Mouse (Mus musculus): ENCODE measurements around the gene Nnat.
"Not testable (repeated sequence)": the region's sequence is repeated elsewhere in the genome, so short reads cannot be mapped to it uniquely, and the experiment has no call there.

The Nnat gene

DNA sequence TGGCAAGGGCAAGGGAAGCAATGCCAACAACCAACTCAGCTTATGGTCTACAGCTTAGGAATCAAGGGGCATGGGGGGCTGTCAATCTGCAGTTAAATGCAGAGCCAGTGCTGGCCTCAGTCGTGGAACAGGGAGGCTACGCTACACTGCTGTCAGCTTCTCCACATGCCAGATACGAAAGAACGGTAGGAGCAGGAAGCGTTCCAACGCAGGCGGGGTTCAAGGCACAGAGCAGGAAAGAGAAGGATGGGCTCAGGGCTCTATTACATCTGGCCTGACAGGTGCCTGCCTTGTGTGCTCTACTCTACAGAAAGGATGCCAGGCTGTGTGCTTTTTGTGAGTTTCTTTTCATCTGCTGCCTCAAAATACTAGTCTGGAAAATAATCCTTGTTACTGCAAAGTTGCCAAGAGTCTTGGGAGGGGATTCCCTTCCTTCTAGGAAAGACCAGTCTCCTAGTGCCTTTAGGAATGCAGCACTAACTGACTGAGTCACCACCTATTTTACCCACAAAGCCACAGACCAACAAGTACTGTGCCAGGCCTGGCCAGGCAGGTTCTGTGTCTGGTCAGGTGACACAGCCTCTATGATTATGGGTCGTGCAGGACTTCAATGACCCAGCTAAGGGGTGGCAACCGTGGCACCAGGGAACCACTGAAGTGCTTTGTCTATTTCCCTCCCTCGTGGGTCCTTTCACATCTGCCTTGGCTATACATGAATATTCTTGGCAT lies 7.6 kb upstream of the Nnat start:
- no peak for DNase-seq (ENCODE audit: low read depth, low spot score)

DNA sequence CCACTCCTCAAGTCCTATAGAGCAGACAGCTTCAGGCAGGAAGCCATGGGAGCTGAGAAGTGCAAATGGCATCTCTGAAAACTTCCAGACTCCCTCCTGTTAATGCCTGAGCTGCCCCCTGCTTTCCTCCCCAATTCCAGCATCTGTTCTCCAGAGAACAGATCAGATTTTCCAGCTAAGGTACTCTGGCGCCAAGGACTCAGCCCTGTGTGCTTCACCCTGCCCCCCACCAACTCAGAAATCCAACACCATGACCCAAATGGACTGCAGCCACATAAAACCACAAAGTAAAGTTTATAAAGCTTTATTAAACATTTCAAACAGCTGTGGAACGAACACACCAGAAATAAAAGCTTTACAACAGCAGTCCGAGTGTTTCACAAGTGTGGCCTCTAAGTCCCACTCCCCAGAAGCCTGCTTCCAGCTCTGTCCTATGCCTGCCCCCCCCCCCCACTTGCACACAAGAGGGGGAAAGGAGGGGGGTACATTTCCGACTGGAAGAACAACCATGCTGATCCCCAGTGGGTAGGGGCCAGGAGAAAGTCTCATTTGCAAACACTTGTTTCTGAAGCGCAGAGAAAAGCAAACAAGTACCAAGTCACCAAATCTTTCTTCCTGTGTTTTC lies 3.7 kb upstream of the Nnat start:
- no peak for DNase-seq (ENCODE audit: low read depth, low spot score)

DNA sequence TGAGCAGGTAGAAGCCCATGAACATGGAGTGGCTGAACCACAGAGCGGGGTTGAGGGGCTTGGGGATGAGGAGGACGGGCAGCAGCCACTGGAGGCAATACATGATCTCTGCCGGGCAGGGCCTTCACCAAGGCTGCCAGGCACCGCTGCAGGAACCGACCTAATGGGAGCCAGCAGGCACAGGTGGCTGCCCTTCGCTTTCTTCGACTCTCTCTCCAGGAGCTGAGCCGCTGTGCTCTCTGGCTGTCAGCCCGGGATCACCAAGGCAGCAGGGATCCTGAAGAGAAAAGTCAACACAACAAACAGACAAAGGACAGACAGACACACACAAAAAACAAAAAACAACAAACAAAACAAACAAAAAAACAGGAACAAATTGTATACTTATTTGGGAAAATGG lies 1.8 kb upstream of the Nnat start:
- no peak for DNase-seq (ENCODE audit: low read depth, low spot score)

DNA sequence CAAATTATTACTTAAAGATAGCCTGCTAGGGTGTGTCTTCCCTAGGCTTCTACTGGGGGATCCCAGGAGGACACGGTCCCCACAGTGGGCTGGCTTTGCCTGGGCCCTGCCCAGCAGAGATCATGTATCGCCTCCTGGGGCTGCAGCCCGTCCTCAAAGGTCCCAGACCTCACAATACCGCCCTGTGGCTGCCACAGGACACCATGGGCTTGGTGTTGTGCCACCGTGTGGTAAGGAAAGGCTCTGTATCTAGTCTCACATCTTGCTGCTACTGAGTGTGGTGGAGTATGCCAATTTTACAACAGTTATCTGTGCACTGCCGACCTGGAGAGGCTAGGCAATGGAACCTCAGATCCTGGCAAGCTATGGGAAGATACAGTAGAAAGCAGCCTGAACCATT lies 1.4 kb upstream of the Nnat start:
- no peak for DNase-seq (ENCODE audit: low read depth, low spot score)

- DNase-seq (ENCODE audit: low read depth, low spot score): no peak
Observed at GRCm38 (mm10) chr2:157559440-157559839, 438 bp upstream of the Nnat start.

- no peak for DNase-seq (ENCODE audit: low read depth, low spot score)
Observed at GRCm38 (mm10) chr2:157560302-157560701, 424 bp downstream of the Nnat start.

DNA sequence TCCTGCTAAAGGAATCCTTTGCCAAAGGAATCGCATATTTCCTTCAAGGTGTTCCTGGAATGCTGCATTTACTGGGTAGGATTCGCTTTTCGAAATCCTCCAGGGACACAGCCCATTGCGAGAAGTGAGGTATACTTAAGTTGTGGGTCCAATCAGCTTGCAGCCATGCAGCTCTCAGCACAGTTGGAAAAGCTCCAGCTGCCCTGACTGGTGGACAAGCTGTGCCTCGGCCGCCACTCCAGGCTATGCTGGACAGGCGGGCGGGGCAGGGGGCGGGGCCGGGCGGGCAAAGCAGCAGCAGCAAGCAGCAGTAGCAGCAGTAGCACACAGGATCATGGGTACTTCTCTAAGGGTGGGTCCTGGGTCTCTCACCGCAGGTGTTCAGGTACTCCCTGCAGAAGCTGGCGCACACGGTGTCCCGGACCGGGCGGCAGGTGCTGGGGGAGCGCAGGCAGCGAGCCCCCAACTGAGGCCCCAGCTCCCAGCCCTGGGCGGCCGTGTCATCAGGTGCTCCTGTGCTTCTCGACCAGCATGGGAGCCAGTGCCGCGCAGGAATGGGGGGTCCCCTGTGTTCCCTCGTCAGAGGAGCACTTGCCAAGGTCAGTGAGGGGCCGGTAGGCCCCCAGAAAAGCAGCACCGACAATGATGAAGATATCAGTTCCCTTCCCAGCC lies 1.4 kb downstream of the Nnat start:
- DNase-seq (ENCODE audit: low read depth, low spot score): peak; percentile 41

GRCm38 (mm10) chr2:157563031-157563430 lies 3.2 kb downstream of the Nnat start:
- DNase-seq (ENCODE audit: low read depth, low spot score): no peak

GRCm38 (mm10) chr2:157564723-157565122 lies 4.8 kb downstream of the Nnat start:
- DNase-seq (ENCODE audit: low read depth, low spot score): no peak

GRCm38 (mm10) chr2:157565446-157565845 lies 5.6 kb downstream of the Nnat start:
- DNase-seq (ENCODE audit: low read depth, low spot score): no peak

DNA sequence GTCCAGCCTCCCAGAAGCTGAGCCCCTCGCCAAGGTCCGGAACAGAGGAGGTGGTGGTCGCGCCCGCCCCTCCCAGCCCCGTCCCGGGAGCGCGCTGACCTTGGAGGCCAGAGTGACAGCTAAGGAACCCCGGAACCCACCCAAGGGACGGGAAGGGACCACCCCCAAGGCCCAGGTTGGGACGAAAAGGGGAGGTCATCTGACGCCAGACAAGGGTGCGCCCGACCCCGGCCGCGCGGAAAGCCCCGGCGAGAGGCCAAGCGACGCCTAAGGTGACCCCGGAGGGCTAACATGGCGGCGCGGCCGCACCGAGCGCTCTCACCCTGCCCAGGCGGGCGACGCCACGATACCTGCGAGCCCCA lies 6.0 kb downstream of the Nnat start:
- no peak for DNase-seq (ENCODE audit: low read depth, low spot score)

DNA sequence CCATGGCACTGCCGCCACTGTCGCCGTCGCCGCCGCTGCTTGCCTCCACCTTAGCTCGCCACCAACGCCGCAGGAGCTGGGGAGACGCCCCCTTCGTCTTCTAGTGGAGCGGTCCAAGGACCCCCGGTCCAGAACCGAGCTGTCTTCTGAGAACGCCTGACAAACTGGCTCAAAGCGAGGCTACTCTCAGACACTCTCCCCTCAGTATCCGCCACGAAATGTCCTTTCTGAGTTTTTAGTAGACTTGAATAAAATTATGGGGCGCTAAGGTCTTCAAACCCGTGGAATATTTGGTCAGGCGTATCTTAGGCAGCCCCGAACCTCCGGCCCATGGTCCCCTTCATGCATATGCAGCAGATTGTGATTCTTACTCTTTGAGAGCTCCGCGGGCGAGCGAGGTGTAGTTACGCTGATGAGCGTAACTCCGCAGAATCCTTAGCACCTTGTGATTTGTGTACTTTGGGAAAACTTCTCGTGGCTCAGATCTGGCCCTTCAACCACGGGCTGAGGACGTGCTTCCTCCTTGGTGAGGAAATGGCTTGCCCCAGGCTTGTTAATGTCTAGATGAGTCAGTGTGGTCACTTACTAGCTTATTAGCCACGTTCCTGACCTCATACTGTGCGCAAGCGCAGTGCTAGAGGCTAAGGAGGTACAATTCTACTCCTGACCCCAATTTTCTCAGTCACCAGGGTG lies 6.5 kb downstream of the Nnat start:
- peak; percentile 87 for DNase-seq (ENCODE audit: low read depth, low spot score)

DNA sequence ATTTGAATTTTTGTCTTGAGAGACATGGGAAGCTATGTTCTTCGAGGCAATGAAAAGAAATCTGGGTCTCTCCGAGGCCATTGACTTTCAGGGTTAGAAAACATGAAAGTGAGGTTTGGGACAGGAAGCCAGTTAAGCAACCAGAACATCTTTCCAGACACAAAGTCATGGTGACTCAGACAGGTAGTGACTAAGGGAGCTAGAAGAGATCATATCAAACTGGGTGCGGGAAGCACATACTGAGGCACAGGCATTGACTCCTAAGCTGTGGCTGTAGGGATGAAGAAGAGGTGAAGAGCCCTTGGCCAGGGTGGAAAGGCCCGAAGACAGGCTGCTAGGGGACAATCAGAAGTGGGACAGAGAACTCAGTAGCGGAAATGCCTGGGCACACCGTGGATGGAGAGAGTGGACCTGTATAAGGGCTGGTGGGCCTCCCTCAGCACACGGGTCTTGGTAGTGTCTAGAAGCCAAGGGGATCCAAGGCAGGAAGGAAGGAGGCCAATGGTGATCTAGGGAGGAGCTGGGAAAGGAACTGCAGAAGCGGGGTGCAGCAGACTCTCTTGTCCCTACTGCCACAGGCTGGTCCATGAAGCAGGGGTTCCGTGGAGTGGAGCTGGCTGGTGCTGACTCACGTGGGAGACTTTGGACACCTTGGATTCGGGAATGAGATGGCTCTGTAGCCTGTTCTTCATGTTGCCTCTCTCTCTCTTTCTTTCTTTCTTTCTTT lies 7.5 kb downstream of the Nnat start:
- DNase-seq (ENCODE audit: low read depth, low spot score): no peak

DNA sequence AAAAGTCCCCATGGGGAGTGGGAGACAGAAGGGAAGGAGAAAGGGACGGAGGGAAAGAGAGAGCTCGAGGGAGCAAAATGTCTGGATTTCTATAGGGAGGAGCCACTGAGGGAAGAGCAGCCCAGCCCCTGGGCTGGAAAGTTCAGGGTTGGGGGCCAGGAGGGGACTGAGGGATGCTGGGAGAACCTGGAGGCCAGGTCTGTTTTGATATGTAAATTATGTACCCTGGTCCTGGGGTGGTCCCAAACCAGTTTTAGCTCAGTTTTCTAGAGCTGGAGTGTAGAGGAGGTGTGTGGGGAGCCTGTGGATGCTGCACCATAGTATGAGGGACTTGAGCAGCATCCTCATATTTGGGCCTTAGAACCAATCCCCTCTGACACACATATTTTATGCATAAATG lies 9.0 kb downstream of the Nnat start:
- no peak for DNase-seq (ENCODE audit: low read depth, low spot score)

DNA sequence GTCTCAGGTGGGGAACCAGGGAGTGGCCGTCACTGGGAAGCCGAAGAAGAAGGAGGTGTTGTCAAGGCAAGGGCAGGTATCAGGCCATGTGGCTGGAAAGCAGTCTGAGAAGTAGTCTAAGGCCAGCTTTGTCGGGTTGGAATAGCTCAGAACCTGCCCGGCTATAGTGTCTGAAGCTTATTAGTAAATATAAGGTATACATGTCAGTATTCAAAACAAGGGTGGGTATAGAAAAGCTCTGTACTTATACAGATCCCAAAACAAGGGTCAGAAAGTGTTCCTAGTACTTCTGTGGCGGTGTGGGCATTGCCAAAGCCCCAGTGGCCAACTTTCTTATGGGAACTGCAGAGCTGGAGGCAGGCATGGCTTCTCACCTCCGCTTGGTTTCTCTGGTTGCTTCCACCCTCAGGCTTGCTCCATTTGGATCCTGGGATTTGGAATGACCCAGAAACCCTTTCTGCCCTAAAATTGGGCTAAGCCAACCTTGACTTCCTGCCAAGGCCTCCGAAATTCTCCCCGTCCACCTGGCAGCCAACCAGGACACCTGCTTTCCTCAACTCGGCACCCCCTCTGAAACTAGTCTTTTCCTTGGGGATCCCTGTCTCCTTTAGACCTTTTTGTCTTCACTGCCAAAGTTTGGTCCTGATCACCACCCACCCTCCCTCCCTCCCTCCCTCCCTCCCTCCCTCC lies 10.1 kb downstream of the Nnat start:
- DNase-seq (ENCODE audit: low read depth, low spot score): no peak

DNA sequence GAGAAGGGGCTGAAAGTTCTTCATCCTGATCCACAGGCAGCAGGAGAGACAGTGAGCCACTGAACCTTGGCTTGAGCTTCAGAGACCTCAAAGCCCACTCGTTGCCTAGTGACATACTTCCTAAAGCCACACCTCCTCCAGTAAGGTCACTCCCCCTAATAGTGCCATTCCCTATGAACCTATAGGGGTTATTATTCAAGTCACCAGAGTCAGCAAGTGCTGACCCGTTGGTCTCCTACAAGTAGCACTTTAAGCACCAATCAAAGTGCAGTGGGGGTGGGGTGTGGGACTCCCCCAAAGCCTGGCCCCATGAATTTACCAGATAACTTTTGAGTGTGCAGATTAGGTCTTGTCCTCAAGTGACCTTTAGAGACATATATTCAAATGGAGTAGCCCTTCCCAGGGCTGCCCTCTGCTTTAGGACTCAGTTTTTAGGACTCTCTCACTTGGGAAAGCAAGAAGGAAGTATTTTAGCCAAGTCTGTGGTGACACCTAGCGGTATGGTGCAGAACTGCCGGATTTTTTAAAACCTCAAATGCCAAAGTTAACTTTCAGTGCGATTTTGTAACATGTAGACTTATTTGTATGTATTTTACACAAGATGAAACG lies 11.4 kb downstream of the Nnat start, which contains the start of gene Blcap:
Gene Blcap (minus strand): TSS at position 51 of the 609 bp plus-strand sequence.
- DNase-seq (ENCODE audit: low read depth, low spot score): peak; percentile 40

DNA sequence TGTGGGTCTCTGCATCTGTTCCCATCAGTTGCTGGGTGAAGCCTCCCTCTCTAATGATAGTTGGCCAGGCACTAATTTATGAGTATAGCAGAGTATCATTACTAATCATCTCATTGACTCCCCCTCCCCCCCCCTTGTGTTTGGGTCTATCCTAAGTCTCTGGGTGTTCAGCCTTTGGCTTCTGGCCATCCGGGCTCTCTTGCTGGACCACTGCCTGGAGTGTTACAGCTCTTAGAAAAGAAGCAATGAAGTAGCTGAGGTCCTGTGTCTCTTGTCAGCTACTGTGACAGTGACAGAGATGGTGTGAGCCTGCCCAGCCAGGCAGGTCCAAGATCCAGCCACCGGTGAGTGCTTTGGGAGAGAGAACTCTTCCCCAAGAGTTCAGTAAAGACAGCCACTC lies 12.9 kb downstream of the Nnat start:
- DNase-seq (ENCODE audit: low read depth, low spot score): no peak

GRCm38 (mm10) chr2:157585351-157585750 lies 25.5 kb downstream of the Nnat start:
- DNase-seq (ENCODE audit: low read depth, low spot score): not testable (repeated sequence)

GRCm38 (mm10) chr2:157596876-157597566 lies 37.1 kb downstream of the Nnat start:
- no peak for DNase-seq (ENCODE audit: low read depth, low spot score)

DNA sequence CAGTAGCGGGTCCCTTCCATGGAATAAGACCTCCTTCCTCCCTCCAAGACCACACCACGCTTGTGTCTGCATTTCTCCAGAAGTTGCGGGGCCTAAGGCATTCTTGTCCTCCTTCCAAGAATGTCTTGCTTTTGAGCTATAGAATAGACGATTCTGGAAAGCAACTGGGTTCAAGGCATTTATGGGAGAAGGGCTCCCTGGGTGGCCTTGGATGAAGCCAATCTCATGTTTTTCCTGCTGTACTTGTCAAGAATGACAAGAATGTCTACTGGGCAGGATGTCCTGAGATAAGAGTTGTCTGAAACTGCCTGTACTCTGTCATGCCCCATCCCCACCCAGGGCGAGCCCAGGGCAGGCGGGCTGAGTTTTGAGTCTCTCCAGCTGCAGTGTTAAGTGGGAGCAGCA lies 41.6 kb downstream of the Nnat start:
- no peak for DNase-seq (ENCODE audit: low read depth, low spot score)

All from retina, adult 2 months (tissue).